Mouse (Mus musculus) heart, adult 18-20 months (tissue): ENCODE results near the gene Idh2. TPM values are rescaled to one million over a fixed set of nuclear protein-coding genes. Genes with fewer than 3 reads are reported as not detected.
A peak's percentile ranks its signal among the peaks of the same experiment; 100 is the strongest.
"Not testable (repeated sequence)": the region's sequence is repeated elsewhere in the genome, so short reads cannot be mapped to it uniquely, and the experiment has no call there.

Experiments used
- DNase-seq, 2 experiments: peaks; one replicate each; pipeline ENCODE4 v3.0.0; 2021 to 2022; ENCODE audit warnings: mixed read lengths in 1 of 2
- long read RNA-seq, 2 experiments: library from polyadenylated mRNA; stranded (forward); transcript quantifications; one replicate each; pipeline ENCODE4 v2.0.0; 2021
- total RNA-seq, 2 experiments: library from RNA; stranded (reverse); gene quantifications; 2 replicates each; pipeline ENCODE4 v1.2.3; 2021

The Idh2 gene
- total RNA-seq: 1,000 to 10,000 TPM; 2,187 to 2,245 TPM
- long read RNA-seq, experiment 1, transcript Idh2-206 (3 exons, 485 nt): minor isoform, 8 of 3,064 reads
- long read RNA-seq, experiment 1, transcript Idh2-201 (11 exons, 1,745 nt): major isoform, 2,774 of 3,064 reads
- long read RNA-seq, experiment 1, partial matches to known transcripts: 110 of 3,064 reads
- long read RNA-seq, experiment 1, other reads (novel, unspliced or antisense): 168 of 3,064 reads
- long read RNA-seq, experiment 2, transcript Idh2-201 (11 exons, 1,745 nt): major isoform, 1,158 of 1,355 reads
- long read RNA-seq, experiment 2, transcript Idh2-206 (3 exons, 485 nt): minor isoform, 6 of 1,355 reads
- long read RNA-seq, experiment 2, partial matches to known transcripts: 59 of 1,355 reads
- long read RNA-seq, experiment 2, other reads (novel, unspliced or antisense): 128 of 1,355 reads

DNA sequence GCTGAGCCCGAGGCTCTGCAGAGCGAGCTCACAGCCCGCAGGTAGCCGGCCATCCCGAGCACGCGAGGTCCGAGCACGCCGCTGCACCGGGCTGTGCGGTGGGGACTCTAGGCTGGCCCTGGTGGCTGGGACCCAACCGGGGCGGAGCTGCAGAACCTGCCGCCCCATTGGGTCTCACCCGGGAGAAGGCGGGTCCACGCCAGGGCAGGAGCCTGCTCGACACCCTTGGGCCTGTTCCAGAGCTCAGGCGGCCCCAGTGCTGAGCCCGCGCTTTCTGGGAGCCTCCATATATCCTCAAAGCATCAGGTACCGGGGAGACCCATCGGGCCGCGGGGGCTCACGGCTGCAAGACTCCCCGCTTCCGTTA lies at the start of gene Idh2:
Gene Idh2, minus strand, starts transcription at position 169 of the 367 bp plus-strand sequence.
- DNase-seq: peak; percentile 96 to 97

DNA sequence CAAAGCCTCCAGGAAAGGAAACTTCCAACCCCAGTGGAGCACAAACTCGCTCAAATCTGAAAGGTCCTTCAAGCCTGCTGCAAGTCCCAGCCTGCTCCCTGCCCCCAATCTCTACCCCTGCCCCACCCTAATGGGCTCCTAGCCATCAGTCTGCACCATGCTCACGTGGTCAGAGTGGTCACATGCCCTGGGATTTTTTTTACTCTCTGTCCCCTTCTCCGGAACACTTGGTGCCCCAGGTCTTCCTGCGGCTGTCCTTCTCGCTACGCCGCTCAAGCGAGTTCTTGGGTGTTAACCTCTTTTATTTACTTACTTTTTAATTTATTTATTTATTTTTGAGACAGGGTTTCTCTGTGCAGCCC lies 45.7 kb upstream of the Idh2 start:
- DNase-seq: peak; percentile 83 to 86

DNA sequence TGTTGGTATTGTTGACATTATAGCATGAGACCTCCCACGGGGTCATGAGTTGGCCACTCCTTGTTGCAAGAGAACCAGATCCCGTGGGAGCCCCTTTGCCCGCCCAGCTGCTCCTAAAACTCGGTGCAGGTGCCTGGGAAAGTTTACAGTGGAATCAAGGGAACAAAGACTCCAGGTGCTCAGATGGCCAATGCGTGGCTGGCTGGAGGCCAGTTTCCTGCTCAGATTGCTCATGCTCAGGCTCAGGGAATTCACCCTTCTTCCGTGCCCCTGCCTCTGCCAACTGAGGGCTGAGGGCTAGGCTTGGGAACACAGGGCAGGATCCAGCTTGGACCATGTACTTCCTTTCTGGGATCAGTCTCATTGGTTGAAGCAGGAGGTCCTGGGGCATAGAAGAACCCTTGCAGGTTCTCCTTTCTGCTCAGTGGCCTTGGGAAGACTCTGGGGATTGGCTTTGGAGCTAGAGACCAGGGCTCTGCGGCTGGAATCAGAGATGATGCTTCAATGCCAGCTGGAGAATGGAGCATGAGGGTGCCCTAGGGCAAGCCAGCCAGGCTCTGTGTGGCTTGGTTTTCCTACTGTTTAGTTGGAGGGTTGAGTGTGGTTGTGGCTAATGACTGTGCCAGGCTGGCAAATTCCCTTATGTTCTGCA lies 45.2 kb upstream of the Idh2 start:
- DNase-seq: no peak

DNA sequence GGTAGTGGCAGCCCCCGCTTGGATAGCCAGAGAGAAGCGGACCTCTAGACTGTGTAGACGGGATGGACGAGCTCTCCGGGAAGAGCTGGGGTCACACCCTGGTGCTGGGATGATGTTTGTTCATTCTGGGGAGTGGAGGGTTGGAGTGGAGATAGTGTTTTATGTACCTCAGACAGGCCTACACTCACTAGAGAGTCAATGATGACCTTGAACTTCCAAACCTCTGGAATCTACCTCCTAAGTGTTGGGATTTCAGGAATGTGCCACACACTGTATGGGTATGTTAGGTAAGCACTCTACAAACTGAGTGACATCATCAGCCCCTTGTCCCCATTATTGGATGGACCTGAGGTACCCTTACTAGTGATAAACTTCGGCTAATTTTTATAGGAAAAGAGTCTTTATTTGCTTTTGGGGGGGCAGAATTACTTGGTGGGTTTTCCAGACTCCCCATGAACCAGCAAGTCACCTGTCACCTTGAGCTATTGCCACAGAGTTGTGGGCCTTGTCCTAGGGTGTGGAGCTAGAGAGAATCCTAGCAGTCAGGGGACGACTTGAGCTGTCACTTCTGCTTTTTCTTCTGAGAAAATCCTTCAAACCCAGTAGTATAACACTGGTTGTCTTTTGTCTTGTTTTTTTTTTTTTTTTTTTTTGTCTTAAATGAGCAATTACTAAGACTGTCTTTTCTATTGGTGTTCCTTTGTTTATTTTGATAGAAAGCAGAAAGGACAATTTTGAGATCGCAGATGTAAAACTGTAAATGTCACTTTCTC lies 43.5 kb upstream of the Idh2 start:
- no peak for DNase-seq

DNA sequence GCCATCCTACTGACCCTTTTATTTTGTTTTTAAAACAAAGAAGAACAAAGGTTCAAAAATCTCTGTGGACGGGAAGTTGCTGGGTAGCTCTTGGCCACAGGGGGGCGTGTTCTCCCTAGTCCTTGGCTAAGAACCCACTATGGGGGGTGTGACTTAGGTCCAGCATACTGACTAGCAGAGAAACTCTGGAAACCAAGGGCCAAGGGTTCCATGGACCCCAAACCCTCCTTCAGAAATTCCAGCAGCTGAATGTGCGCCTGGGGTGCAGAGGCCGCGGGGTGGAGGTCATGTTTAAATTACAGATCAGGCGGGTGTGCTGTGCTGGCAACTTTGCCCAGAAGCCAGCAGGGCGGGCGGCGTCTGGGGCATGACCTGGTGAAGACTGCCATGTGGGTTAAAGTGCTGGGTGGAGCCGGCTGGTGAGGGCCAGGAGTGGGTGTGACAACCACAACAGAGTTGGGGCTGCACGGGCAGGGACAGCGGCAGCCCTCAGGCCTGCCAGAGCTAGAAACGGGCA lies 41.6 kb upstream of the Idh2 start:
- peak; percentile 66 to 73 for DNase-seq

DNA sequence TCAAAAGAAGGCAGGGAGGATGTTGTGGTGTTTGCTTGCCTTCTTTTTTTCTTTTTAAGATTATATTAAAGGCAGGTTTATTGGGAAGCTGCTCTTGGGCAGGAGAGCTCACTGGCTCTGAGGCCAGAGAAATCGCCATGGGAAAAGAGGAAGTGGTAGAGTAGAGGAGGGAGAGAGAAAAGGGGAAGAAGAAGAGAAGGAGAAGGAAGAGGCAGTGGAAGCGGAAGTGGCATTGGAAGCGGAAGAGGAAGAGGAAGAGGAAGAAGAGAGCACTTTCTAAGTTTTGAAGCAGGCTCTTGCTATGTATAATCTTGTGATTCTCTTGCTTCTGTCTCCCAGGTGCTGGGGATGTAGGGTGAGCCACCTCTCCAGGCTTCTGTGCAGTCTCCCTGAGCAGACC lies 39.5 kb upstream of the Idh2 start:
- DNase-seq: peak in 1 of 2 experiments; percentile 16

DNA sequence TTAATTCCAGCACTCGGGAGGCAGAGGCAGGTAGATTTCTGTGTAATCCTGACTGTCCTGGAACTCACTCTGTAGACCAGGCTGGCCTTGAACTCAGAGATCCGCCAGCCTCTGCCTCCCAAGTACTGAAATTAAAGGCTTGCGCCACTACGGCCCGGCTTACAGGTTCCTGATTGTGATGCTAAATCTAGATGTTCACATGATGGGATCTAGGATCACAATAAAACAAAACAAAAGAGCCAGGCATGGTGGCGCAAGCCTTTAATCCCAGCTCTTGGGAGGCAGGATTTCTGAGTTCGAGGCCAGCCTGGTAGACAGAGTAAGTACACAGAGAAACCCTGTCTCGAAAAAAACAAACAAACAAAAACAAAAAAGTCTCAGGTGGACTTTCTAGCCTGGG lies 37.6 kb upstream of the Idh2 start:
- DNase-seq: no peak

DNA sequence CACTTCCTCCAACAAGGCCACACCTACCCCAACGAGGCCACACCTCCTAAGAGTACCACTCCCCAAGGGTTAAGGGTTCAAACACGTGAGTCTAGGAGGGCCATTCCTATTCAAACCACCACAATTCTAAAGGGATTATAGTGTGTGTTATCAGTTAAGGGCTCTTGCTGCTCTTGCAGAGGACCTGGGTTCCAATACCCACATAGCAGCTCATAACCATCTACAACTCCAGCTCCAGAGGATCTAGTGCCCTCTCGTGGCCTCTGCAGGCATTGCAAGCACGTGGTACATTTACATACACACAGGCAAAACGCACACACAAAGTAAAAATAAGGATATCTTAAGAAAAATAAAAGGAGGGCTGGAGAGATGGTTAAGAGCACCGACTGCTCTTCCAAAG lies 37.0 kb upstream of the Idh2 start:
- DNase-seq: no peak

DNA sequence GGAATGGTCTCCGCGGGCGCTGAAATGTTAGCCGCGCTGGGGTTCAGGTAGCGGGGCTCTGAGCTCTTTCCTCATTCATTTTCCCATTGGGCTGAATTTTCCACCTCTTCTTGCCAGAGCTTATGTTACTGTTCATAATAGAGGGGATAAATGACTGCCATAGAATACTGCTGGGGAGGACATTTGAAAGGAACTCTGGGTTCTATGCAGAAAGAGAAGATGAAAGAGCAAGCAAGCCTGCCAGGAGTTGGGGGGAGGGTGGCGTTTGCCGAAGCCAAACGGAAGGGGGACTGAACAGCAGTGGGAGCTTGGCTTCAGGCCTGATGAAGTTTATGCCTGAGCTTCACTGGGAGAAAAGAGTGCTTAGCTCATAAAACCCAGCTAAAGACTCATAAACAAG lies 34.2 kb upstream of the Idh2 start:
- no peak for DNase-seq

DNA sequence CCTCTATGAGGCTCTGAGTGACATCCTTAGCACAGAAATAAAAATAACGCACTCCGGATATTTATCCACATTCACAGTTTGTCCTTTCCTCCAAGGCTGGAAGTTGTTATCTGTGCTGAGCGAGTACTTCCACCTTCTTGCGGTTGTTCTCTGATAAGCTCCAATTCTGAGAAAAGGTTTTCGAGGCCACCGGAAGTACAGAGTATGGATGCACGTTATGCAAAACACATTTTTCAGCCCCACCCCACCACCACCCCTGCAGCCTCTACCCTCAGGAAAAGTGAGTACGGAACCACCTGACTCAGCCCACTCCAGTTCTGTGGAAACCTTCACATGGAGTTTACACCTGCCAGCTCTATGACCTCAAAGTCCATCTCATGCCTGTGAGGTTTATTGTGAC lies 30.9 kb upstream of the Idh2 start:
- no peak for DNase-seq

DNA sequence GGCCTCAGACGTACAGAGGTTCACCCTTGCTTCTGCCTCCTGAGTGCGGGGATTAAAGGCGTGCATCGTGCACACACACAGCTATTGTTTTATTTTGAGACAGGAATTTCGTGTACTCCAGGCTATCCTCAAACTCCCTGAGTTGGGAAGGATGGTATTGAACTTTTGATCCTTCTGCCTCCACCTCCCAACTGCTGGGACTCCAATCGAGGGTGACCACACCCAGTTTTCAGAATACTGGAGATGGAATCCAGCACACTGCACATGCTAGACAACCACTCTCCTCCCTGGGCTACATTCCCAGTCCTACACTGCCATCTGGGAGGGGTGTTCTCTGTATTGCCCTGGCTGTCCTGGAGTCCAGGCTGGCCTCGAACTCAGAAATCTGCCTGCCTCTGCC lies 29.5 kb upstream of the Idh2 start:
- no peak for DNase-seq

DNA sequence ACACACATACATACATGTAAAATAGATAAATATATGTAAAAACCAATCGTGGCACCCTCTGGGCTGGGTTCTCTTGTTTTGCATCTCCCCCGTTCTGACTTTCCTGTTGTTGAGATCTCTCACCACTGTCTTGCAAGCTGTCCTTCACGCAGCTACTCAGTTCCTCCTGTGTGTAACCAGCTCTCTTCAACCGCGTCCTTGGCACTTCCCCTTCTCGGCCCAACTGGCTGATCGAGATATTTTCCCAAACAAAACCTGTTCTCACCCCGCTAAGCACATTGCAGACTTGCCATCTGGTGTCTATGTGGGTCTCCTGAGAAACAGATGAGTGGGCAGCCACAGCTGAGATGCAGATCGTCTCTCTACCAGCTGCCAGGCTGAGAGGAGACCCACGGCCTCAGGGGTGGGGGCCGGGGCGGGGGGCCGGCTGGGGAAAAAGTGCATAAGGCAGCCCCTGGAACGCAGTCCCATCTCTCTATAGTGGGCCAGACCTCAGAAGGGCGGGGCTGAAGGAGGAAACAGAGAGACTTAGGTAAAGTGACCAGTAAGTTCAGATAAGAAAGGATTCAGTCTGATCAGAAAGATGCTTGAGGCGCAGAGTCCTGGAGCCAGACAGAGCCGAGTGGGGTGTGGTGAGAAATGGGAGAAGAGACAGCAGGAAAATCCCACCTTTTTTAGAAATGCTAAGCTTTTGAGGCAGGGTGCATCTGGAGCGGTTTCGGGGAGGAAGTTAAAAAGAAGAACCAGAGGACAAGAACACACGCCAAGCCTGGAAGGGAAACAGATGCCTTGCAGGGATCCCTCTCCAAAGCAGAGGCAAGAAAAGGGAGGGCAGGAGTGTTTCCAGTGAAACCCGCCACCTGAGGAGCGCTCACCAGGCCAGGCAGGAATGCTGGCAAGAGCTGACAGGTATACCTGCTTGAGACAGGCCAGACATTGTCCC lies 28.4 kb upstream of the Idh2 start:
- peak in 1 of 2 experiments; percentile 77 for DNase-seq

DNA sequence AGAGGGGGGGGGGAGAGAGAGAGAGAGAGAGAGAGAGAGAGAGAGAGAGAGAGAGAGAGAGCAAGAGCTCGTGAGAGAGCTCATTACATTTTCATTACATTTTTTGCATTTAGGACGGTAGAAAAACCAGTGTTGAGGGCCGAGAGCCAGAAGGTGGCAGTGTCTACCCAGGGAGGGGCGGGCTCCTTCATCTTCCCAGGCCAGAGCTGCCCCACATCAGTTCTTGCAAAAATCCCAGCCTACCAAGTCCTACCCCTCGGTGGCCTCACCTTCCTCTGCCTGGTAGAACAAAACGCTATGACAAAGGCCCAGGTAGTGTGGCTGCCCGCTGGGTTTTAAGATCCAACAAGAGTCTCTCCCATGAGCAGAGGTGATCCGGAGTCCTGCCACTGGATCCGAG lies 25.6 kb upstream of the Idh2 start:
- DNase-seq: peak; percentile 69 to 80

DNA sequence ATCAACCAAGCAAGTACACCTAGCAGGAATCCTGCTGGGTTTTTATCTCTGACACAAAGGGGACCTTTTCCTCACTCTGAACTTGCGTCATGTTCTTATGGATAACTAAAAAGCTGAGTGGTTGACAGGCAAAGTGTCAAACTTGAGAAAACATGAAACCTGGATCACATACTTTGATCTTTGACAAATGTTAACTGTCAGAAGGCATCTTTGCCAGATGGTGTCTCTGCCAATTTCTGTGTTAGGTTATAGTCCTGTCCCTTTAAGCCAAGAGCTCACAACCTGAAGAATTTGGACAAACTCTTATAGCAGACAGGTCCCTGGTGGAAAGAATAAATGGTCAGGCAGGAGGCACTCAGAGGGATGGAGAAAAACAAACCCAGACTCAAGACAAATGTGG lies 23.2 kb upstream of the Idh2 start:
- no peak for DNase-seq

DNA sequence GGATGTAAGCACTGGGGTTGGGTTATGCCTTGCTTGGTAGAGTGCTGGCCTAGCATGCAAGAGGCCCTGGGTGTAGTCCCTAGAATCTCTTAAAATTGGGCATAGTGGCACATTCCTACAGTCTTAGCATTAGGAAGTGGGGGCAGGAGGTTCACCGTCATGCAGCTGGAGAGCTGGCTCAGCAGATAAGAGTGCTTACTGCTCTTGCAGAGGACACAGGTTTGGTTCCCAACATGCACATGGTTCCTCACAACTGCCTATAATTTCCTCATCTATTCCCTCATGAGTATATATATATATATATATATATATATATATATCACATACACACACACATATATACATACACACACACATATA lies 20.0 kb upstream of the Idh2 start:
- DNase-seq: no peak

DNA sequence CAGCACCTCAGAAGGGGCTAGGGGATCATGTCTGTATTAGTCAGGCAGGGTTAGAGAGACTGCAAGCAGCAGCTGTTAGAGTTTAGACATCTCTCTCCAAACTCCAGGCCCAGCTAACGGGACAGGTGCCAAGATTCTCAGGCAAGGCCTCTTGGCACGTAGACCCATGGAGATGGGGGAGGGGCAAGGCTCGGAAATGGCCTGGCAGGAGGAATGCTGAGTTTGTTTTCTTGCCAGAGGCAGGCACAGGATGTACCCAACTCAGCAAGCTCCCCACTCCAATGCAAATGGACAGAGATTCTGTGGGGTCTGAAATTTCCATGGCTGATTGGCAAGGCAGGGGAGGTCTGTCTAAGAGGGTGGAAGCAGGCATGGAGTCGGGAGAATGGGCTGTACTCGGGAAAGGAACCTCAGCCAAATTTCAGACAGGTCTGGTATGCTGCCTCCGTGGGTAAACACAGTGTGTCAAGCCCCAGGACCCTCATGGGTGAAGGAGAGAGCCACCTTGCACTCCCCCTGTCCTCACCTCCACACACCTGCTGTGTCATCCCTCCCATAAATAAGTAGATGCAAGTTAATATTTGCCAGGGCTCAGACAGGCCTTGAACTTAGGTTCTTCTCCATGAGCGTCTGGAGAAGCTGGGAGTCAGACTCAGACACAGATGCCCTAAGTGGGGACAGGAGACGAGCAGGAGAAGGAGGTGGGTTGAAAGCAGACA lies 19.4 kb upstream of the Idh2 start:
- peak; percentile 89 to 90 for DNase-seq

DNA sequence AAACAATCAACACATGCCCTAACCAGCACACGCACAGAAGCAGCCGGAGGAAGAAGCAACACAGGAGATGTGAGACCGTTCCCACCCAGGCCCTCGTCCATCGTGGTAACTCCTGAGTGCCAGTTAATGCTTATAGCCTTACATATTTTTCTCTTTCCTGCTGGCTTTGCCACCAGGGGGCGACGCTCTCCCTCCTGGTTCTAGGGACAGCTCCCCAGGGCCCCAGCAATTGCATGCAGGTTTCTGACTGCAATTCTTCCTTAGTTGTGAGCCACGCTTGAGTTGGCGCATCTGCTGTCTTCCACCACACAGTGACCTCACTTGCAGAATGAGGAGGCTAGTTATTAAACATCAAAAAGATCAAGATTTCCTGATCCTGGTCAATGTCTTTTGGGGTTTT lies 17.3 kb upstream of the Idh2 start:
- DNase-seq: peak; percentile 43 to 54

DNA sequence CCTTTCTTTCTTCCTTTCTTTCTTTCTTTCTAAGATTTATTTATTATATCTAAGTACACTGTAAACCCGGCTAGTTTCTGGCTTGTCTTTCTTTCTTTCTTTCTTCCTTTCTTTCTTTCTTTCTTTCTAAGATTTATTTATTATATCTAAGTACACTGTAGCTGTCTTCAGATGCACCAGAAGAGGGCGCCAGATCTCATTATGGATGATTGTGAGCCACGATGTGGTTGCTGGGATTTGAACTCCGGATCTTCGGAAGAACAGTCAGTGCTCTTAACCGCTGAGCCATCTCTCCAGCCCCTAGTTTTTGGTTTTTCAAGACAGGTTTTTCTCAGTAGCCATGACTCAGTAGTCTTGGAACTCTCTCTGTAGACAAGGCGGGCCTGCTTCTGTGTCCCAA lies 16.1 kb upstream of the Idh2 start:
- not testable (repeated sequence) for DNase-seq

DNA sequence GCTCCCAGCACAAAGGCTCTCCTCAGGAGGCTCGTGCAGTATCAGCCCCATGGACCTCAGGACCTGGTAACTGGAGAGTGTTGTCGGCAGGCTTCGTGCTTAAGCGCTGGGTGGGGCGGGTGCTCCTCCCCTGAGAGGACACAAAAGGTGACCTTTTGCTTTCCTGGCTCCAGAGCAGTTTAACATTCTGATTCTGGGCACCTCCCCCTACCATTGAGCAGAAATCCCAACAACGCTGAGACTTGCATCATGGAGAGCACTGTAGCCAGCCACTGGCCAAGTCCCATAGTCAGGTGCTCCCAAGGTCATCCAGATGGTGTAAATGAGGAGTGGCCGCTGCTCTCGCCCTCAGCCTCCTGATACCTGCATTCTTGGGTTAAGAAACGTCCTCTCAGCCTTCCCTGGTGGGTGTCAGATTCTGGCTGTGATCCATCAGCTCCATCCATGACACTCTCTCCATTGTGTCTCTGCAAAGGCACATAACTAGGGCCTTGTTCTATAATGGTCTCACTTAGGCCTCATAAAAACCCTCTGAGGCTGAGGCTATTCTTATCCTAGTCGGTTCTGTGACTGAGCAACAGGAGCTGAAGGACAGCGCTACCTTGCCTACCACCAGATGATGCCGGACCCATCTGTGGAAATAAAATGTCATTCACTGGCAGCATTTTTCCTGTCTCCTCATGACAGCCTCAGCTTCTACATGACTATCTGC lies 15.3 kb upstream of the Idh2 start:
- peak; percentile 77 to 81 for DNase-seq

DNA sequence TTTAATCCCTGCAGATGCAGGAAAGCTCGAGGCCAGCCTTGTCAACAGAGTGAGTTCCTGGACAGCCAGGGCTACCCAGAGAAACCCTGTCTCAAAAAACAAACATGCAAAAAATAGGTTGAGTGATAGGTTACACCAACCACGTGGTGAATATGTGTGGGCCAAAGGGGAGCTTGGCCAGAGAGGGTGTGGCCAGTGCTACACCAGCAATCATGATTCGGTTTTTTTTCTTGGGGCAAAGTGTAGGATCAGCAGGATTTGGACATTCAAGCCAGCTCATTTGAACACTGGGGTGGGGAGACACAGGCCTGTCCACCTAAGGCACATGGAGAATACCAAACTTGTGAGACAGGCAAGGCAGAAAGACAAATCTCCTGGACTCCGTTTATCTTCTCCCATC lies 14.1 kb upstream of the Idh2 start:
- peak; percentile 46 to 55 for DNase-seq

DNA sequence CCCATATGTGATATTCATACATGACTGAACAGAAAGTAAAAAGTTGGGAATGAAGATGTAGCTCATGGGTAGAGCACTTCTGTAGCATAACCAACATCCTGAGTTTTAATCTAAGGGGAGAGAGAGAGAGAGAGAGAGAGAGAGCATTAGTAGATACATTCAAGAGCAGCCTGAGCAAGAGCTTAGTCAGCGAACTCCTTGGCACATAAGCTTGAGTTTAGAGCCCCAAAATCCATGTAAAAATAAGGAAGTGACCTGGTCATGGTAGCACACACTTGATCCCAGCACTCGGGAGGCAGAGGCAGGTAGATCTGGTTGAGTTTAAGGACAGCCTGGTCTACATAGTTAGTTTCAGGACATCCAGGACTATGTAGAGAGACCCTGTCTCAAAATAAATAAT lies 8.5 kb upstream of the Idh2 start:
- no peak for DNase-seq
